Mouse (Mus musculus): ENCODE measurements around the gene Znrf2. TPM values are rescaled to one million over a fixed set of nuclear protein-coding genes. Genes with fewer than 3 reads are reported as not detected.

Gene Znrf2
- total RNA-seq (2017): 77.5 and 85.1 TPM in 2 replicates

DNA sequence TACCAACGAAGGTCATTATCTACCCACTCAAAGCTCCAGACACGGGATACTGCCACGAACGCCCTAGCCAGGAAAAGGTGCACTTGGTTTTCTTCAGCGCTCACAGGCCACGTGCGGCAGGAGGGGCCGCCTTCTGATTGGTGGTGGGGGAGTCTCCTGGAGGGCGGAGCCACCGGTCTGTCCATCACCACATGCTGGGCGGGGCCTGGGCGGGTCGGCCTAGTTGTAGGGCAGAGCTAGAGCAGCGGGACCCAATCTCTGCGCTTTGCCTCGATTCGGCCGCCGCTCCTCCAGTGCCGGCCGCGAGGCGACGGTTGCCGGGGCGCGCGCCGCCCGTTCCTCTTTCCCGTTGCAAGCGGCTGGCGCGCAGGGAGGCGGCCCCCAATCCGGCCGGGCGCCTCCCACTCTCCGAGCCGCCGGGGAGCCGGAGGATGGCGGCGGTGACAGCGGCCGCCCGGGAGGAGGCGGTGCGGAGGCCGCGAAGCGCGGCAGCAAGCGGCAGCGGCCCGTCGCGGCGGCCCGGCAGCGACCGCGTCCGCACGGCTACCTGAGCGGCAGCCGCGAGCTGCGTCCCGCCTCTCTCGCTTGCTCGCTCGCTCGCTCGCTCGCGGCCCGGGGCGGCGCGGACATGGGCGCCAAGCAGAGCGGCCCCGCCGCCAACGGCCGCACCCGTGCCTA, at the start of gene Znrf2:
Znrf2 (plus strand) TSS at position 529 of the 678 bp plus-strand sequence.
- ATAC-seq (ENCODE audit: extremely low read depth, insufficient number of reproducible peaks, low FRiP score, poor library complexity, severe bottlenecking): peak; percentile 93

DNA sequence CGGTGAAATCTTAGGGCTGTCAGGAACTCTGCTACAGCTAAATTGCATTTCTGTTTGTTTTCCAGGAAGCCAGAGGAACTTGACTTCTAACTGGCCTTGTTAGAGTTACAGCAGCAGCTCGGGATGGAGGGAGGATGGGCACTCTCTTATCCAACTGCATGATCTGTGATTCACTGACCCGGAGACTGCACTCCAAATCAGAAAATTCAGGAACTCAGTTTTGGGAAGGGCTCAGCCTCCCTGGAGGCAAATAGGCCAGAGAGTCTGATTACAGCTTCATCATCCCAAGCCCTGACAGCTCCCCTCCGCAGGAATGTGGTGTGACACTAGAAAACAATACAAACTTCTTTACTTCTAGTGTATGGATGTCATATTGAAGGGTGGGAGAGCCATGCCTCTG, 49.0 kb upstream of the Znrf2 start:
- ATAC-seq (ENCODE audit: extremely low read depth, insufficient number of reproducible peaks, low FRiP score, poor library complexity, severe bottlenecking): no peak

DNA sequence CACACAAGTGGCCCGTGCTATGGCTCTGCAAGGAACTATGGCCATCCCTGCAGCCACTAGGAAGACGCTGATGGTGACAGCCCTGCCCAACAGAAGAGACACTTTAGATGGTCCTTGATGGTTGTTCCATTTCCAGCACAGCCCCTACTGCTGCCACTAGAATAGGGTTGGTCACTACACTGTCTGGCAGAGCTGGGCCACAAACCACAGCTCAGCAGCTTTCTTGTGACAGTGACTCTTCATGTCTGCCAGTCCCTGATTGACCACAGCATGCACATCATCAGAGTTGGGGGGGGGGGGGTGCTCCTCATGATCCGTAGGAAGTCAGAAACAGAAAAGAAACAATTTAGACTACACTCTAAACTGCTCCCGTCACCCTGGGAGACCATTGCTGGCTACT, 46.0 kb upstream of the Znrf2 start:
- no peak for ATAC-seq (ENCODE audit: extremely low read depth, insufficient number of reproducible peaks, low FRiP score, poor library complexity, severe bottlenecking)

DNA sequence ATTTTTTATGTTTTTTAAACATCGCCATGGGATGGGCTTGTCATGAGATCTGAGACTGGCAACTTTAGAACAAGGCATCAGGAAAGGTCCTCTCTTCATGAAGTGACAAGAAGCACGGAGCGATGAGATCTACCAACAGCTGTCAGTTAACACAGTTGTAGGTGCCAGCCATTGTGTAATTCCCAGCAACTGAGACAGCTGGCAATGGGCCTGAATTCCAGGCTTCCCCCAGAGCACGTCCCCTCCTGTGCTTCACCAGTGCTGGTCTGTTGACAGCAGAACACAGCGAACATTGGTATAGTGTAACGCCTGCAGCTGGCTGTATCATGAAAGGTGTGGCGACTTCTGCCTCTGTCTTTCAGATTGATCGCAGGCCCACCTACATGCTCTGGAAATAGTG, 45.5 kb upstream of the Znrf2 start:
- ATAC-seq (ENCODE audit: extremely low read depth, insufficient number of reproducible peaks, low FRiP score, poor library complexity, severe bottlenecking): no peak

DNA sequence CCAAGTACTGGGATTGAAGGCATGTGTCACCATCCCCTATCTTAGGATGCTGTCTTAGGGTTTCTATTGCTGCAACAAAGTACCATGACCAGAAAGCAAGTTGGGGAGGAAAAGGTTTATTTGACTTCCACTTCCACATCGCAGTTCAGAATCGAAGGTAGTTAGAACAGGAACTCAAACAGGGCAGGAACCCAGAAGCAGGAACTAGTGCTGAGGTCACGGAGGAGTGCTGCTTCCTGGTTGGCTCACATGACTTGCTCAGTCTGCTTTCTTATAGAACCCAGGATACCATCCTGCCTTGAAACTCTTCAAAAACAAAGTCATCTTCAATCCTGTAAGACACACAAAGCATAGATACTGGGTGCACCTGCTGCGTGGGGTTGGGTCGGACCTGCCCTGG, 44.6 kb upstream of the Znrf2 start:
- ATAC-seq (ENCODE audit: extremely low read depth, insufficient number of reproducible peaks, low FRiP score, poor library complexity, severe bottlenecking): no peak

DNA sequence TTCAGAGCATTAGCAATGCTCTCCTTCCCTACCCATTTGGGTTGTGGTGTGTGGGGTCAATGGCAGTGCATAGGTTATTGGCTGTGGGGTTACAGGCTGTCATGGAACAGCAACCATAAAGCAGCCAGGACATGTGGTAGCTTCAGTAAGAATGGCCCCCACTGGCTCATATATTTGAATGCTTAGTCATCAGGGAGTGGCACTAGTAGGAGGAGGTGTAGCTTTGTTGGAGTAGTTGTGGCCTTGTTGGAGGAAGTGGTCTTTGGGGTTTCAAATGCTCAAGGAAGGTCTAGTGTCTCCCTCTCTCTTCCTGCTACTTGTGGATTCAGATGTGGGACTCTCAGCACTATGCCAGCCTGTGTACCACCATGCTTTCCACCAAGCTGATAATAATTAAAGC, 41.0 kb upstream of the Znrf2 start:
- no peak for ATAC-seq (ENCODE audit: extremely low read depth, insufficient number of reproducible peaks, low FRiP score, poor library complexity, severe bottlenecking)

DNA sequence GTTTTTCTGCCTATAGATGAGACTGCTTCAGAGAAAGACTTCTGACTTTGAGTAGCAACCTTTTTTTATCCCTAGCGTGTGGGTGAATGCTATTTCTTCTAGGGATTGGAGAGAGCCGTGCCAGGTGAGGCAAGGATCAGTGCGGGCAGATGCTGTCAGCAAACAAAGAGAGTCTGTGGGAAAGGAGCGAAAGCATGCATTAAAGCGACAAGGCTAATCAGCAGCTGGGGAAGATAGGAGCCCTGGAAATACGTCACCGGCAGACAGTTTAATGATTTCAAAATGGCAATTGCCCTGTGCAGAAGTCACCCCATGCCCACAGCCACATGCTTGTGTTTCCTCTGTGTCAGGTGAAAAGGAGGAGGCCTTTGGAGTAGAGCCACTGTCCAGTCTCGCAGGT, 39.1 kb upstream of the Znrf2 start:
- no peak for ATAC-seq (ENCODE audit: extremely low read depth, insufficient number of reproducible peaks, low FRiP score, poor library complexity, severe bottlenecking)

DNA sequence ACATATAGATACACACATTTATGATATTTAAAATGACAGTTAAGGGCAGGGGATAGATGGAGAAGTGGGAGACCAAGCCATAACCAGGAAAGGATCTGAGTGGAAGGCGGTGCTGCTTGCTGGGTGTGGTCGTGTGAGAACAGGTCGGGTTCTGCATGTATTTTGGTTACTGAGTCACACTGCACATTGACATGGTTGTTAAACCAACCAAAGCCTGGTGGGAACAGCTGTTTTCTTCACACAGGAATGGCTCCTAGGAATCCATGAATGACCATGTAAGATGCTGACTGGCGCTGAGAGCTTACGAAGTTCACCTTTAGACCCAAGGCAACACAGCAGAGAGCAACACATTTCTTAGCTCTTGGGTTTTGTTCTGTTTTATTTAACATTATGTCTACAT, 36.7 kb upstream of the Znrf2 start:
- no peak for ATAC-seq (ENCODE audit: extremely low read depth, insufficient number of reproducible peaks, low FRiP score, poor library complexity, severe bottlenecking)

DNA sequence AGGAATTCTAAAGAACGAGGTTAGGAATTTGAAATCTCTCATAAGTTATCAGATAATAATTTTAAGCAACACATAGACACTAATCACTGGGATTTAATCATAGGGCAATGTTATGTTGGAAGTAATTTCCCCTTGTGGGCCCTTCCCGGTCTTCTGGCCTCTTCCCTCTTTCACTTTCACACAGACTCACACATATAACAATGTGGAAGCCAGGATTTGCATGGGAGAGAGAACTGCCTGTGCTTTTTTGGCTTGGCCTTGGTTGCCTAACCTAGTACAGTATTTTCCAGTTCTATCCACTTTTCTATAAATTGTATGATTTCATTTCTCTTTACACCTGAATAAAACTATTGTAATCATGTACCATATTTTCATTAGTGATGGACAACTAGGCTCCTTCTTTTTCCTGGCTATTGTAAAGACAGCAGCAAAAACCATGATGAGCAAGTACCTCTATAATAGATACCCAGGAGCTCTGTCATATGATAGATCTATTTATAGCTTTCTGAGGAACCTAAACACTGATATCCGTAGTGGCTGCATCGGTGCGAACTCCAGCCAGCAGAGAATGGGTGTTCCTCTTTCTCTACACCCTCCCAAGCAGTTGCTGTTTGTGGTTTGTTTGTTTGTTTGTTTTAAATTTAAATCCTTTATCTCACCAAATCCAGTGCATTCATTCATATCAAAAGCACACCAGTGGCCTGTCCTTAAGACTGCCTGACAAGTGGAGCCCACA, 36.0 kb upstream of the Znrf2 start:
- ATAC-seq (ENCODE audit: extremely low read depth, insufficient number of reproducible peaks, low FRiP score, poor library complexity, severe bottlenecking): no peak

DNA sequence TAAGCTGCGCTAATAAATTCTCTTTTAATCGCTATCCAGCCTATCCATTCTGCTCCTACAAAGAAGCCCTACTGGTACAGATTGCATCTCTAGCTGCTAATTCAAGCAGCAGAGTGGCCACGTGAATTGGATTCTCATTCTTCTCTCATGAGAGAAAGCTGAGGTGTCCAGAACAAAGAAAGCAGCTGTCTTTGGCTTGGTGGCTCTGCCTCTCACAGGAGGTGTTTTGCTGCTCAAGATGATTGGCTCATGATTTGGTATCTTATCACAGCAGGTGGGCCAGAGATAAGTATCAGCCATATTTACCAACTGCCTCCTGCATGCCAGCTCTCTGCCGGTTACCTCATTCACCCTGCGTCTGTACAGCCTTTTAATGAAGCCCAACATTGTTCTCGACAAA, 34.8 kb upstream of the Znrf2 start:
- no peak for ATAC-seq (ENCODE audit: extremely low read depth, insufficient number of reproducible peaks, low FRiP score, poor library complexity, severe bottlenecking)

DNA sequence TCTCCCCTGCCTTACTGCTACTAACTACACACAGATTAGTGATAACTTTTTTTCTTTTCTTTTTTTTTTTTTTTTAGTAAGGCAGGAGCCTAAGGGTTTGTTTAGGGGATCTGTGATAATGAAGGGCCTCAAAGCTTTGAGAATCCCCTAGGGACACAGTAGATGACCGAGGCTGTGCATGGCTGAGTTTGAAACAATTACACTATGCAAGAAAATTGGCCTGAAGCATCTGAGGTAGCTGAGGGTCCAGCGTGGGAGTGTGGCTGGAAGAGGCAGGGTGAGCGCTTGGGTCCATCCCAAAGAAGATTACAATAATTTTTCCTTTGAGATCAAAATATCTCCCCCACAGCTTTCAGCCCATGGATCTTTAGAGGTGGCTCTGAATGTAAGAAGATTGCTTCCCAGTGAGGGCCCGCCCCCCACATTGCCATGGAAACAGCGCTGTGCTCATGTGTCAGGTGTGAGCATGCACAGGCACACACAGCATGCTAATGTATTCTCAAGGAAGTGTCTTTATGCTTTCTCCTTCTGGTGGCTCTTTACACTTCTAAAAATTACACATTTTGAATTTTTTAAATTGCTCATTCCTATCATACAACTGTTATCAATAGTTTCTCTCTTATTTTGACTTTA, 31.5 kb upstream of the Znrf2 start:
- ATAC-seq (ENCODE audit: extremely low read depth, insufficient number of reproducible peaks, low FRiP score, poor library complexity, severe bottlenecking): no peak

DNA sequence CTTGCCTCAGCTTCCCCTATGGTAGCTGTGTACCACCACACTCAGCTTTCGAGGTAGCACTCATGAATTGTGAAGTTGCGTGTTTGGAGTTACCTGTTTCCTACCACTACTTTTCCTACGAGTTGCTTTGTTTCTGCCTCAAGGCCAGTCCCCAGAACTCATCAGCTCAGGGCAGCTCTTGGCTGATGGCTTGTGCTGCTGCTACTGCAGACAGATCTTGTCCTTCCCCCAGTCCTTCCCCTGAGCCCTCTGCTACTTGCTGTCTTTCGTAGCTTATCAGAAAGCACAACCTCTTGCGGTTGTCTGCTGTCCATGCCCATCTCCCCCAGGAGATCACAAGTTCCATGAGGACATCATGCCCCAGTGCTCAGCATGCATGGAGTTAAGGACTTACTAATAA, 29.9 kb upstream of the Znrf2 start:
- ATAC-seq (ENCODE audit: extremely low read depth, insufficient number of reproducible peaks, low FRiP score, poor library complexity, severe bottlenecking): no peak

DNA sequence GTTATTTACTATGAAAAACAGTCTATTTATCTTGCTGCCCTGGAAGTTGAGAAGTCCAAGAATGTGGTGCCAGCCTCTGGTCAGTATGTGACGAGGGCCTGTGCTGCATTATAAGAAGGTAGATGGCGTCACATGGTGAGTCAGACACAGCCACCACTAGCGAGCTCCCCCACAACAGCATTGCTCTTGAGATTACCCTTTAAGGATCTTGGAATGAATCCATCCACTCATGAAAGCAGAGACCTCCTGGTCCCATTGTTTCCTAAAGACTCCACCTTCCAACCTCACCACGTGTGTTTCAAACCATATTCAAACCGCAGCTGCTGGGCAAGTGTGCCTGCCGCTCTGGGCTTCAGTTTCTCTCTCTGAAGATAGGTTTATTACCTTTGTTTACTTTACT, 28.2 kb upstream of the Znrf2 start:
- no peak for ATAC-seq (ENCODE audit: extremely low read depth, insufficient number of reproducible peaks, low FRiP score, poor library complexity, severe bottlenecking)

DNA sequence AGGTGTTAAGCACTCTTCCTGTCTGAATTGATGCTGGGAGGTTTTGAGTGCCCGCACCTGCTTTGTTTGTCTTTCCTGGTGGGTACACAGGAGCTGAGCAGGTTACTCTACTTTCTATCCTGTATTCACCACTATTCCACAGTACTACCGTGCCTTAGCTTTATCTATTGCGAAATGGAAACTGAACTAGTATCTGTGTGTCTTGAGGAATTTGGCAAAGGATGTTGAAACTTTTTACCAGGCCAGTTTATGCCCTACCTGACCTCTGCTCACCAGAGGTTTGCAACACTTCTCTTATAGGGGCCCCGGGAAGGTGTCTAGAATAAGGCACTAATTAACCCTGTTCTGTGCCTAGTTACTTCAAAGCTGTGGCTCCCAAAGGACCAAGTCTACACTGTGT, 27.6 kb upstream of the Znrf2 start:
- no peak for ATAC-seq (ENCODE audit: extremely low read depth, insufficient number of reproducible peaks, low FRiP score, poor library complexity, severe bottlenecking)

DNA sequence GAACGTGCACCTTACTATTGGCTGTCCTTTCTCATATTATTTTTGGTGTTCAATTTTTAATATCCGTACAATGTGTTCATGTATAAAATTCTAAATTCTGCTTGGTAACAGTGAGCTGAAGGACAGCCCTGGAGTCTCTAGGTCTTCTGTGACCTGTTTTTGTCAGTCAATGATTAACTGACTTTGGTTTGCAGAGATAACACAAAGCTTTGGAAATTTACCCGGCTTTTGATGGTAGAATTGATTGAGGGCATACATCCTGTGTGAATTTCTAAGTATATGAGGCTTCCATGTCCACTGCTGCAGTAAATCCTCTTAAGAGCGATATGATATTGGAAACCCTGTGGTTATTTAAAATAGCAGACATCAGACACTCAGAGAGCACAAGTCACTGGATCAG, 26.6 kb upstream of the Znrf2 start:
- no peak for ATAC-seq (ENCODE audit: extremely low read depth, insufficient number of reproducible peaks, low FRiP score, poor library complexity, severe bottlenecking)

DNA sequence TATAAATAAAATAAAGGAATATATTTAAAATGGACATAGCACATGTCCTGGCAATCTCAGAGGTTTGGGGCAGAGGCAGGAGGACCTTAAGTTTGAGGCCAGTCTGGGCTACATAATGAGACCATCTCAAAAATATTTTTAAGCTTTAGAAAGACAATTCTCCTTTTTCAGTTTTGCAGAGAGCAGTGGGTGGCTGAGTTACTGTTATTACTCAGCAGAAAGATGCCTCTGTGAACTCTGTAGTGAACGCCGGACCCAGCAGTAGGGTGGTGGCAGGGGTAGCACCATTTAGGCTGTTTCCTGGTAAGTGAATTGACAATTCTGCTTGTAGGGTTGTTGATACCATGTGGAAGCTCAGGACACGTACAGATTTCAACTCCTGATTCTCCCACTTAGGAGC, 22.9 kb upstream of the Znrf2 start:
- no peak for ATAC-seq (ENCODE audit: extremely low read depth, insufficient number of reproducible peaks, low FRiP score, poor library complexity, severe bottlenecking)

DNA sequence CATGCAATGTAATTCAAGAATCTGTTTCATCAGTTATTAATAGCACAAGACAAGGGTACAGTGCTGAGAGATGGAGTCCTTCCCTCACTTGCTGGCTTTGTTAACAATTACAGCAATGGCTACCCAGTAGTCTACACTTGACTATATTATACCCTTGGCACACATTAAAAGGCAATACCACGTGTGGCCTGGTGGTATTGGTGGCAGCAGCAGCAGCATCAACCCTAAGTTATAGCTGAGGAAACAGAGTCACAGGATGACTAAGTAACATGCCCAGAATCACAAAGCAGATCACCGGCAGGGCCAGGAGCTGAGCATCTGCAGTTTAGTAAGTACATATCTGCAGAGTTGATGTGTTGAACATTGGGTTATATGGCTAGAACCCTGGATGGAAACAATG, 22.3 kb upstream of the Znrf2 start:
- ATAC-seq (ENCODE audit: extremely low read depth, insufficient number of reproducible peaks, low FRiP score, poor library complexity, severe bottlenecking): no peak

DNA sequence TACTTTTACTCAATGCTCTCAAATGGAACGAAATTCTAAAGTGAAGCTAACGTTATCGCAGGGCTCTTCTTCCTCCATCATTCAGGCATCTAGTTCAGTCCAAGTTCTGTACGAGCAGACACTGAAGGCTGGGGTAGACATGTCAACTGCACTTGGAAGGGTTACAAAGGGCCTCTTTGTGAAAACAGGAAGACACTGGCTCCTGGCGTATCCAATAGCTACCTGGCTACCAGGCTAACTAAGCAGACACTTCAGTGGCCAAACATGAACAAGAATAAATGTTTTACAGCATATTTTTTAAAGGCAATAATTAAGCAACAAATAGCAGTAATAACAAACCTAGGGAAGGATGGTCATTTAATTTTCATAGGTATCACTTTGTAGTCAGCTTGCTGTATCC, 21.7 kb upstream of the Znrf2 start:
- no peak for ATAC-seq (ENCODE audit: extremely low read depth, insufficient number of reproducible peaks, low FRiP score, poor library complexity, severe bottlenecking)

DNA sequence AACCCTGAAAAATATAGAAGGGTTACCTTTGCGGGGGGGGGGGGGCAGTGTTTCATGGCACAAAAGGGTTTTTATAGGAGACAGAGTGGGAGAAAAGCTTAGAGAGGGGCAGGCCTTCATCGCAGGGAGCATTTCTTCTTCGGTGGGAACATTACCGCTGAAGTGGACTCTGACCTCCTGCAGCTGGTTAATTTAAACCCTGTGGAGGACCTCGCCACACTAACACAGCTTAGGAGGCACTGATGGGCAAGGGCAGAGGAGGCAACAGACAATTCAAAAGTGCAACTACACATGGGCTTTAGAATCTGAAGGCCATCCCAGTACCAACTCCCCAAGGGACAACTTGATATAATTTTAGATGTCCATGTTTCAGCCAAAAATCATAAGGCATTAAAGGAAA, 20.7 kb upstream of the Znrf2 start:
- no peak for ATAC-seq (ENCODE audit: extremely low read depth, insufficient number of reproducible peaks, low FRiP score, poor library complexity, severe bottlenecking)

DNA sequence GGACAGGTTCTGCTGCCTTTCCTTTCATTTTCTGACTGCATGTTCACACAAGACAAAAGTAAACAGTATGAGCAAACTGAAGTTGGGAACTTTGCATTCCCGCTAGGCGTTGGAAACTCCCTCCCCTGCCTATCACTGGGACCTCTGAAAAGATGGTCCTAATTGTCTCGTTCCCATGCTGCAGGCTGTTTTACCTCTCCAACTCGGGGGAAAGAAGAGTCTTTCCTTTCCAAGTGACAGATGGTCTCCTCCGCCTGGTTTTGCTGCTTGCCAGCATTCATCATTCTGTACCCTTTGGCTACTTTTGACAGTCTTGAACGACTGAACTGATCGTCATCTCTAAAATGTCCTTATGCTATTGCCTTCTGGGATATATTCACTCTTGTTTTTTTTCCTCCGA, 14.4 kb upstream of the Znrf2 start:
- ATAC-seq (ENCODE audit: extremely low read depth, insufficient number of reproducible peaks, low FRiP score, poor library complexity, severe bottlenecking): no peak

Measured in neutrophil, adult 5-6 weeks (primary cell).